Comparison of ENCODE assay signal across 14 mouse cellular contexts in the genomic region with DNA sequence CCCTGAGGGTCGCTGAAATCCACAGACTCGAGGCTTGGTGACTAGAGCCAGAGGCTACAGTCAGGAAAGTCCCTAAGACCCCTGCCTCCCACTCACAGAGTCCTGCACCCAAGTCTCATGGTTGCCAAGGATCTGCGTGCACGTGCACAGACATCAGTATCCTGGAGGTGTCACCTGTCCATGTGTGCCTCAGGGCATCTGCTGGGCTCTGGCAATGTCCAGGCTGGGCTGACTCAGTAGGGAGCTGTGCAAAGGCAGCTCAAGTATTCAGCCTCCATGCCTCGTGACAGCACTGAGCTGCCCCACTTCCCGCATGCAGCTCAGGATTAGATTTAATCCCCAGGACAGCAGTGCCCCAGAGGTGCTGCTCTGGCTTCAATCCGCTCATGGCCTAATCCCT.
A peak's percentile ranks its signal among the peaks of the same experiment; 100 is the strongest.
DNase-seq lines count a peak whose midpoint lies in the region; ATAC-seq lines count a peak whose summit lies in the region.
"Had no signal": no experiment of that assay in that cellular context is flagged by ENCODE, and none has a peak within 500 bp of the region (broad histone marks: within the 10 kb centered on the region; RNA-seq: fewer than 3 reads in every experiment).

No protein-coding gene starts in this region.

- H3K27ac ChIP-seq in limb, embryonic 11.5 days (replicated peaks; ENCODE audit: low read depth, low read length): 0 out of 2 replicates have a peak overlapping the region, but pooled peaks have one; percentile 8
- H3K27ac ChIP-seq in limb, embryonic 10.5 days: no peak overlapping the region
- peak overlapping the region; percentile 44; the same call in 1 of the 2 replicates for H3K27ac ChIP-seq in hindbrain, embryonic 15.5 days (replicated peaks)
- H3K27ac ChIP-seq in intestine, embryonic 16.5 days (ENCODE audit: low read length): no peak overlapping the region
- H3K27ac ChIP-seq: heart, embryonic 10.5 days; layer of hippocampus, adult 2 months; macrophage; neural tube, embryonic 15.5 days had no signal

- DNase-seq in limb, embryonic 11.5 days (ENCODE audit: low spot score): peak; percentile 23
- DNase-seq in limb, embryonic 10.5 days (ENCODE audit: low spot score): no peak
- peak; percentile 34 to 50 for DNase-seq in cerebellum, postnatal 36 days
- peak; percentile 59 for DNase-seq in retina, embryonic 14.5 days (ENCODE audit: low spot score)
- DNase-seq in thymus, postnatal 25 days: no peak
- DNase-seq in spleen, postnatal 10 days (ENCODE audit: low spot score in 2 of 2): no peak

- 46% methylated on average over 7 of the region's 7 CpGs for WGBS in limb, embryonic 11.5 days
- 59% methylated on average over 7 of the region's 7 CpGs for WGBS in limb, embryonic 10.5 days
- WGBS in hindbrain, embryonic 15.5 days: 40% methylated on average over 7 of the region's 7 CpGs
- 61% methylated on average over 7 of the region's 7 CpGs for WGBS in intestine, embryonic 16.5 days

- H3K9ac ChIP-seq in limb, embryonic 11.5 days (ENCODE audit: low read length): no peak overlapping the region
- H3K9ac ChIP-seq in hindbrain, embryonic 15.5 days: no peak overlapping the region
- no peak overlapping the region for H3K9ac ChIP-seq in intestine, embryonic 16.5 days (ENCODE audit: low read depth, low read length)
- H3K9ac ChIP-seq: neural tube, embryonic 15.5 days had no signal

- no peak for ATAC-seq in limb, embryonic 11.5 days (ENCODE audit: insufficient number of reproducible peaks, low FRiP score, low TSS enrichment, low read depth)
- ATAC-seq in hindbrain, embryonic 15.5 days (ENCODE audit: low FRiP score, low read depth): peak; percentile 63; the same call in 1 of the 2 replicates
- ATAC-seq in intestine, embryonic 16.5 days: no peak
- ATAC-seq: inflammation-experienced regulatory T-cells, adult 6 months had no signal

- H3K4me1 ChIP-seq in limb, embryonic 11.5 days (ENCODE audit: control insufficient read depth, insufficient read depth, low read length): no peaks in the 10 kb centered on the region
- H3K4me1 ChIP-seq in limb, embryonic 10.5 days: peaks cover 6% of the 10 kb centered on the region; the same call in 1 of the 2 replicates
- peaks cover 7% of the 10 kb centered on the region for H3K4me1 ChIP-seq in hindbrain, embryonic 15.5 days (replicated peaks)
- no peaks in the 10 kb centered on the region for H3K4me1 ChIP-seq in intestine, embryonic 16.5 days (ENCODE audit: control insufficient read depth, insufficient read depth, low read length)

- H3K4me2 ChIP-seq in limb, embryonic 11.5 days (ENCODE audit: low read depth, severe bottlenecking): no peak overlapping the region
- H3K4me2 ChIP-seq in hindbrain, embryonic 15.5 days: no peak overlapping the region
- no peak overlapping the region for H3K4me2 ChIP-seq in intestine, embryonic 16.5 days (ENCODE audit: low read depth, low read length)
- H3K4me2 ChIP-seq: liver, embryonic 11.5 days; neural tube, embryonic 15.5 days had no signal

- H3K9me3 ChIP-seq in limb, embryonic 11.5 days (ENCODE audit: control insufficient read depth, low read length): no peaks in the 10 kb centered on the region
- no peaks in the 10 kb centered on the region for H3K9me3 ChIP-seq in limb, embryonic 10.5 days (replicated peaks)
- H3K9me3 ChIP-seq in hindbrain, embryonic 15.5 days: no peaks in the 10 kb centered on the region
- H3K9me3 ChIP-seq in intestine, embryonic 16.5 days (ENCODE audit: control insufficient read depth, low read length): no peaks in the 10 kb centered on the region
- H3K9me3 ChIP-seq: heart, embryonic 10.5 days; neural tube, embryonic 15.5 days had no signal

- no peak overlapping the region for H3K4me3 ChIP-seq in limb, embryonic 11.5 days (ENCODE audit: low read depth, low read length)
- H3K4me3 ChIP-seq in limb, embryonic 10.5 days: no peak overlapping the region
- no peak overlapping the region for H3K4me3 ChIP-seq in hindbrain, embryonic 15.5 days
- H3K4me3 ChIP-seq in intestine, embryonic 16.5 days (ENCODE audit: low read length): no peak overlapping the region
- H3K4me3 ChIP-seq: heart, embryonic 10.5 days; layer of hippocampus, adult 2 months; neural tube, embryonic 15.5 days had no signal

- H3K27me3 ChIP-seq in limb, embryonic 11.5 days (ENCODE audit: control insufficient read depth, insufficient read depth, low read length): no peaks in the 10 kb centered on the region
- H3K27me3 ChIP-seq in limb, embryonic 10.5 days (ENCODE audit: low read depth, poor library complexity, severe bottlenecking): no peaks in the 10 kb centered on the region
- H3K27me3 ChIP-seq in hindbrain, embryonic 15.5 days: no peaks in the 10 kb centered on the region
- H3K27me3 ChIP-seq in intestine, embryonic 16.5 days (replicated peaks; ENCODE audit: control insufficient read depth, insufficient read depth, low read length): no peaks in the 10 kb centered on the region
- H3K27me3 ChIP-seq: neural tube, embryonic 15.5 days had no signal

- H3K36me3 ChIP-seq in limb, embryonic 11.5 days (ENCODE audit: control insufficient read depth, insufficient read depth, low read length): no peaks in the 10 kb centered on the region
- H3K36me3 ChIP-seq in limb, embryonic 10.5 days: no peaks in the 10 kb centered on the region
- no peaks in the 10 kb centered on the region for H3K36me3 ChIP-seq in hindbrain, embryonic 15.5 days
- H3K36me3 ChIP-seq in intestine, embryonic 16.5 days (ENCODE audit: control insufficient read depth, insufficient read depth, low read length): no peaks in the 10 kb centered on the region
- H3K36me3 ChIP-seq: heart, embryonic 10.5 days; neural tube, embryonic 15.5 days had no signal

Comparison
In these comparisons a context has a peak if more than half of its experiments do, and no peak if none do; other contexts are left out.
1. DNase-seq: peak in limb, embryonic 11.5 days (single experiment), cerebellum, postnatal 36 days (2 of 2) and retina, embryonic 14.5 days (single experiment); none in limb, embryonic 10.5 days (single experiment), thymus, postnatal 25 days (single experiment) and spleen, postnatal 10 days (0 of 2).
2. H3K27ac ChIP-seq: peak in limb, embryonic 11.5 days (single experiment) and hindbrain, embryonic 15.5 days (single experiment); none in limb, embryonic 10.5 days (single experiment) and intestine, embryonic 16.5 days (single experiment).